Mouse (Mus musculus) C2C12 (cell line): ENCODE measurements around the gene Nfatc2ip.

ENCODE experiments used
- CEBPB ChIP-seq: IDR thresholded peaks from one replicate; pipeline ENCODE4 v1.6.1; 2011; ENCODE audit warnings: low read depth, mild to moderate bottlenecking, control low read depth, moderate library complexity
- CTCF ChIP-seq: IDR thresholded peaks from one replicate; pipeline ENCODE4 v1.5.1; 2011; ENCODE audit not compliant: control insufficient read depth, insufficient read depth, insufficient read length
- MYOG ChIP-seq: IDR thresholded peaks from one replicate; pipeline ENCODE4 v1.6.1; 2011; ENCODE audit not compliant: control insufficient read depth, insufficient read length; ENCODE audit errors: extremely low read depth
- USF1 ChIP-seq: IDR thresholded peaks from one replicate; pipeline ENCODE4 v1.6.1; 2011; ENCODE audit warnings: low read depth, mild to moderate bottlenecking, control low read depth, moderate library complexity

DNA sequence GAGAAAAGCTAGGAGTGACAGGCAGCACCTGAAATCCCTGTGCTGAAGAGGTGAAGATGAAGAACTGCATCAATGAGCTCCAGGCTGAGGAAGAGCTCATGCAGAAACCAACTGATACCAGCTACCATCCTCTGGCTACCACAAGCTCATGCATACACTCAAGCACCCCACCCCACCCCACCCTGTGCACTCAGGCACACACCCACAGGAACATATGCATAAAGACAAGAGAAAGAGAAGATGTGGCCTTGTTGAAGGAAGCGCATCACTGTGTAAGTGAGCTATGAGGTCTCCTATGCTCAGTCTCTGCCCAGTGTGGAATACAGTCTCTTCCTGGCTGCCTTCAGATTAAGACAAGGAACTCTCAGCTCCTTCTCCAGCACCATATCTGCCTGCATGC is 8.4 kb downstream of the Nfatc2ip start:
- no peak for TF ChIP-seq CTCF
- TF ChIP-seq USF1 = no peak
- no peak for TF ChIP-seq MYOG
- no peak for TF ChIP-seq CEBPB
